Comparison of ENCODE assay signal across 15 mouse cellular contexts in genomic region chr7:133058496-133059149, GRCm38 (mm10).
A peak's percentile ranks its signal among the peaks of the same experiment; 100 is the strongest.
DNase-seq lines count a peak whose midpoint lies in the region; ATAC-seq and TF ChIP-seq lines count a peak whose summit lies in the region.
"Had no signal": no experiment of that assay in that cellular context is flagged by ENCODE, and none has a peak within 500 bp of the region (broad histone marks: within the 10 kb centered on the region; RNA-seq: fewer than 3 reads in every experiment).

No protein-coding gene starts in this region.

- WGBS in heart, embryonic 11.5 days (ENCODE audit: insufficient replicate concordance): 52% methylated on average over 12 of the region's 12 CpGs
- 87% methylated on average over 12 of the region's 12 CpGs for WGBS in intestine, embryonic 15.5 days

- no peaks in the 10 kb centered on the region for H3K27me3 ChIP-seq in ES-Bruce4 (ENCODE audit: control insufficient read depth, insufficient read depth, low read length, poor library complexity, severe bottlenecking)
- no peaks in the 10 kb centered on the region for H3K27me3 ChIP-seq in heart, embryonic 11.5 days (ENCODE audit: control insufficient read depth, insufficient read depth, low read length)
- no peaks in the 10 kb centered on the region for H3K27me3 ChIP-seq in intestine, embryonic 15.5 days (replicated peaks)
- H3K27me3 ChIP-seq: megakaryocyte, embryonic 14.5 days; neural tube, embryonic 13.5 days had no signal

- DNase-seq in heart, adult 18-20 months: peak; percentile 41 to 54
- DNase-seq in heart, postnatal 14 days: no peak
- DNase-seq in right cerebral cortex, postnatal 36 days (ENCODE audit: low spot score in 2 of 2): no peak
- no peak for DNase-seq in ovary, postnatal 14 days (ENCODE audit: low spot score)
- DNase-seq in cerebellum, adult 9-10 months: no peak
- DNase-seq: adrenal gland, adult 8-10 months; kidney, adult 2 months; kidney, postnatal 36 days; lung, adult 2 months had no signal

- H3K4me3 ChIP-seq in ES-Bruce4 (ENCODE audit: low read depth, low read length): no peak overlapping the region
- no peak overlapping the region for H3K4me3 ChIP-seq in heart, embryonic 11.5 days (ENCODE audit: low read depth, low read length)
- H3K4me3 ChIP-seq in intestine, embryonic 15.5 days (replicated peaks): no peak overlapping the region
- H3K4me3 ChIP-seq: megakaryocyte, embryonic 14.5 days; neural tube, embryonic 13.5 days had no signal

- TF ChIP-seq CTCF in ES-Bruce4 (IDR thresholded peaks at IDR 0.05; ENCODE audit: low read depth, low read length): no peak

- peaks cover 42% of the 10 kb centered on the region for H3K36me3 ChIP-seq in ES-Bruce4 (ENCODE audit: control insufficient read depth, insufficient read depth, low read length, poor library complexity, severe bottlenecking)
- H3K36me3 ChIP-seq in heart, embryonic 11.5 days (ENCODE audit: control insufficient read depth, insufficient read depth, low read length): peaks cover 5% of the 10 kb centered on the region
- H3K36me3 ChIP-seq in intestine, embryonic 15.5 days: no peaks in the 10 kb centered on the region

- intact Hi-C loops in heart, postnatal 14 days (cut with DNase I): no loop called here

- peak overlapping the region; percentile 35 for H3K4me2 ChIP-seq in heart, embryonic 11.5 days
- H3K4me2 ChIP-seq in intestine, embryonic 15.5 days (replicated peaks): no peak overlapping the region
- H3K4me2 ChIP-seq: hindbrain, embryonic 14.5 days; neural tube, embryonic 13.5 days had no signal

- no peak overlapping the region for H3K9ac ChIP-seq in ES-Bruce4 (ENCODE audit: low read depth, poor library complexity, severe bottlenecking)
- 0 out of 2 replicates have a peak overlapping the region, but pooled peaks have one; percentile 43 for H3K9ac ChIP-seq in heart, embryonic 11.5 days (ENCODE audit: low read depth, low read length)
- H3K9ac ChIP-seq in intestine, embryonic 15.5 days: no peak overlapping the region
- H3K9ac ChIP-seq: hindbrain, embryonic 14.5 days; neural tube, embryonic 13.5 days had no signal

- H3K27ac ChIP-seq in ES-Bruce4 (ENCODE audit: insufficient read depth, low read length): peak overlapping the region; percentile 26; the same call in 1 of the 2 replicates
- H3K27ac ChIP-seq in heart, embryonic 11.5 days (ENCODE audit: low read depth, low read length): peak overlapping the region; percentile 87
- H3K27ac ChIP-seq in intestine, embryonic 15.5 days: no peak overlapping the region

- no peak for TF ChIP-seq EP300 in ES-Bruce4 (IDR thresholded peaks at IDR 0.05; ENCODE audit: insufficient read depth, low read depth, low read length)

- peaks cover 3% of the 10 kb centered on the region for H3K4me1 ChIP-seq in ES-Bruce4 (ENCODE audit: control insufficient read depth, insufficient read depth, low read length)
- peaks cover 42% of the 10 kb centered on the region for H3K4me1 ChIP-seq in heart, embryonic 11.5 days (ENCODE audit: control insufficient read depth, insufficient read depth, low read length)
- peaks cover 24% of the 10 kb centered on the region for H3K4me1 ChIP-seq in intestine, embryonic 15.5 days (replicated peaks)

- peak; percentile 58; the same call in 1 of the 2 replicates for ATAC-seq in heart, embryonic 11.5 days (replicated peaks; ENCODE audit: insufficient number of reproducible peaks, low FRiP score, low TSS enrichment)
- ATAC-seq in intestine, embryonic 15.5 days: peak; percentile 58; the same call in 1 of the 2 replicates

- TF ChIP-seq POLR2A in ES-Bruce4 (IDR thresholded peaks at IDR 0.05; ENCODE audit: insufficient read depth, low read length): no peak

- H3K9me3 ChIP-seq in ES-Bruce4 (replicated peaks; ENCODE audit: control insufficient read depth, insufficient read depth, low read length, poor library complexity, severe bottlenecking): no peaks in the 10 kb centered on the region
- no peaks in the 10 kb centered on the region for H3K9me3 ChIP-seq in heart, embryonic 11.5 days (replicated peaks; ENCODE audit: control insufficient read depth, low read length)
- no peaks in the 10 kb centered on the region for H3K9me3 ChIP-seq in intestine, embryonic 15.5 days
- H3K9me3 ChIP-seq: megakaryocyte, embryonic 14.5 days; neural tube, embryonic 13.5 days had no signal

Comparison
In these comparisons a context has a peak if more than half of its experiments do, and no peak if none do; other contexts are left out.
1. DNase-seq: peak in heart, adult 18-20 months (2 of 2); none in heart, postnatal 14 days (0 of 2), right cerebral cortex, postnatal 36 days (0 of 2), ovary, postnatal 14 days (single experiment) and cerebellum, adult 9-10 months (single experiment).